Mouse (Mus musculus): ENCODE measurements around the gene Oxct2b. TPM values are rescaled to one million over a fixed set of nuclear protein-coding genes. Genes with fewer than 3 reads are reported as not detected.
A peak's percentile ranks its signal among the peaks of the same experiment; 100 is the strongest.

Gene Oxct2b
- total and polyA plus RNA-seq, 2 experiments from 2014 or later: not detected

DNA sequence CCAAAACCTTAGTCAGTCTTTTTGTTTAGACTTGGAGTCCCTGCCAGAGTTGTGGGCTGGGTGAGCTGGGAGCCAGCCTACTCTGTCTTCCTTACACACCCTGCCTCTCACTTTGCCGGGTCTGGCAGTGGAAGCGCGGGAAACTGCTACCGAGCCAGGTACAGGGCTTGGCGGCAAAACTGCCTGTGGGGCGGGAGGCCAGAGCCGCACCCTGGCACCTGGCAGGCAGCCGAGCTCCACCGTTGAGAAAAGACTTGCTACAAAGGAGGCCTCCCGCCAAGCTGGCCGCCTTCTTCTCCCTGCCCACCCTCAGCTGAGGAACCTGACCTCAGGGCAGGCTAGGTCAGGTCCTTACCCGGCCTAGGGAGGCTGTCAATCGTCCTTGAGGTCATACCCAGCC is 35.3 kb upstream of the Oxct2b start:
- DNase-seq (ENCODE audit: low spot score): no peak
- Histone ChIP-seq H3K27me3 (ENCODE audit: control insufficient read depth, insufficient read depth, low read length) (peaks cover 17% of the 10 kb centered on the region), H3K27ac (ENCODE audit: low read depth) (no peak overlapping the region), H3K4me1 (ENCODE audit: control insufficient read depth, insufficient read depth) (no peaks in the 10 kb centered on the region), H3K4me3 (ENCODE audit: low read depth, low read length) (no peak overlapping the region), H3K36me3 (replicated peaks; ENCODE audit: control insufficient read depth, insufficient read depth, low read length) (no peaks in the 10 kb centered on the region), H3K4me2 (ENCODE audit: low read depth, low read length) (no peak overlapping the region), H3K9ac (replicated peaks; ENCODE audit: low read depth, low read length) (no peak overlapping the region), H3K9me3 (replicated peaks; ENCODE audit: control insufficient read depth, low read length) (no peaks in the 10 kb centered on the region)
- TF ChIP-seq EP300 (IDR thresholded peaks at IDR 0.05; ENCODE audit: low read depth) (no peak), CTCF (IDR thresholded peaks at IDR 0.05; ENCODE audit: low read depth) (no peak)
- no peak for ATAC-seq (ENCODE audit: insufficient read depth, low read depth)
- 49% methylated on average over 13 of the region's 13 CpGs for WGBS

DNA sequence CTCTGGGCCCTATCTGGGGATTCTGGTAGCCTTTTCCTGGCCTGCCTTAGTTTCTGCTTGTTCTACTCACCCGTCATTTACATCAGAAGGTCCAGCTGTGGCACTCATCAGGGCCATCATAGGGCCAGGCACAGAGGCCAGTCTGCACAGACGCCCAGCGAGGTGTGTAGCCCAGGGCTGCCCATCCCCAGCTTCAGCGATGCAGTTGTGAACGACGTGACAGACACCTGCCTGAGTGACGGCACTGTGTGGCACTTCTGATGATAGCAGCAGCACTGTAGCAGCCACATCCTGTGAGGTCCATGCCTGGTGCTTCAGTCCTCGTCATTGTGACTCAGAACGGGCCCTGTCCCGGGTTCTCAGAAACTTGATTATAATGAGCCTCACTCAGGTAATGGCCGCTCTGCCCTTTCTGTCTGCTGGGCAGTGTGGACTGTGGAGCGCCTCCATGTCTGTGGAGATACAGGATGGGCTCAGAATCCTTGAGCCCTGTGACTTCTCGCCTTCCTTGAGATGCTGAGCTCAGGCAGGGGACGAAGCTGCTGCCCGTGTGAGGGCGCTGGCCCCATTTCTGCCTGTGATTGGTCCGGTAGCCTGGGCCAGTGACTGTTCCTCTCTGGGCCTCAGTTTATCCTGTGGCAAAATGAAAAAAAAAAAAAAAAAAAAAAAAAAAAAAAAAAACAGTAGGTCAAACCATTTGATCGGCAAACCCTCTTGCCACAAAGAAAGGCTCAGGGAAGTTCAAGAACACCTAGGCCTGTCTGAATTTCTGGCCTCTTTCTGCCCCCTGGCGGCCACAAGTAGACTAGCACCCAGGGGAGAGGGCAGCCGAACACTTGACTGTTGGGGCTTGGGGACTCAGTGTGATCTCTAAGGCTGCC is 33.5 kb upstream of the Oxct2b start:
- no peak overlapping the region for H3K27ac ChIP-seq (ENCODE audit: low read depth)
- TF ChIP-seq CTCF (IDR thresholded peaks at IDR 0.05; ENCODE audit: low read depth) (peak; percentile 89), EP300 (IDR thresholded peaks at IDR 0.05; ENCODE audit: low read depth) (no peak)
- no peak overlapping the region for H3K4me3 ChIP-seq (ENCODE audit: low read depth, low read length)
- 71% methylated on average over 20 of the region's 20 CpGs for WGBS
- no peak overlapping the region for H3K9ac ChIP-seq (replicated peaks; ENCODE audit: low read depth, low read length)
- H3K4me2 ChIP-seq (ENCODE audit: low read depth, low read length): no peak overlapping the region
- no peaks in the 10 kb centered on the region for H3K4me1 ChIP-seq (ENCODE audit: control insufficient read depth, insufficient read depth)
- H3K9me3 ChIP-seq (replicated peaks; ENCODE audit: control insufficient read depth, low read length): no peaks in the 10 kb centered on the region
- no peaks in the 10 kb centered on the region for H3K36me3 ChIP-seq (replicated peaks; ENCODE audit: control insufficient read depth, insufficient read depth, low read length)
- peak; percentile 46 for DNase-seq (ENCODE audit: low spot score)
- H3K27me3 ChIP-seq (ENCODE audit: control insufficient read depth, insufficient read depth, low read length): peaks cover 17% of the 10 kb centered on the region
- ATAC-seq (ENCODE audit: insufficient read depth, low read depth): peak; percentile 47; the same call in 1 of the 2 replicates

DNA sequence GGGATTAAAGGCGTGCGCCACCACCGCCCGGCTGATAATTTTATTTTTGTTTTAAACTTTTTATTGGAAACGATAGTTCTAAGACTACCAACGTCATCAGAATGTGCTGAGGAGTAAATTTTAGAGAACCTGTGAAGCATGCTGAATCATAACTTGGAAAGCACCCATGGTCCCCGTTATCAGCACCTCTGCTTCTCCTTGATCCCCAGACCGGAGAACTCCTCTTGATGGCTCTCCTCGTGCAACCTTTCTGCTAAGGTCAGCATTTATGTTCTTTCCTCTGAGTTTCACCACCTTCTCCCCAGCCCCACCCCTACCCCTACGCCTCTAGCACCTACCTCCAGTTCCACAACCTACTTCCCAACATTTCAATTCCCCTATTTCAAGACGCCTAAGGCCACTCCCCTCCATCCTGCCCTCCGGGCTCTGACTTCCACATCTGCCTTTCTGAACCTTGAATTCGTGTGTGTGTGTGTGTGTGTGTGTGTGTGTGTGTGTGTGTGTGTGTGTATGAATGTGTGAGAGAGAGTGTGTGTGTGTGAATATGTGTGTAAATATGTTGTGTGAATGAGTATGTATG is 32.7 kb upstream of the Oxct2b start:
- H3K9me3 ChIP-seq (replicated peaks; ENCODE audit: control insufficient read depth, low read length): no peaks in the 10 kb centered on the region
- ATAC-seq (ENCODE audit: insufficient read depth, low read depth): no peak
- TF ChIP-seq CTCF (IDR thresholded peaks at IDR 0.05; ENCODE audit: low read depth): no peak
- no peak for TF ChIP-seq EP300 (IDR thresholded peaks at IDR 0.05; ENCODE audit: low read depth)
- no peaks in the 10 kb centered on the region for H3K4me1 ChIP-seq (ENCODE audit: control insufficient read depth, insufficient read depth)
- H3K27me3 ChIP-seq (ENCODE audit: control insufficient read depth, insufficient read depth, low read length): peaks cover 17% of the 10 kb centered on the region
- H3K4me2 ChIP-seq (ENCODE audit: low read depth, low read length): no peak overlapping the region
- WGBS: 56% methylated on average over 13 of the region's 13 CpGs
- no peaks in the 10 kb centered on the region for H3K36me3 ChIP-seq (replicated peaks; ENCODE audit: control insufficient read depth, insufficient read depth, low read length)
- no peak overlapping the region for H3K9ac ChIP-seq (replicated peaks; ENCODE audit: low read depth, low read length)
- no peak for DNase-seq (ENCODE audit: low spot score)
- no peak overlapping the region for H3K27ac ChIP-seq (ENCODE audit: low read depth)
- no peak overlapping the region for H3K4me3 ChIP-seq (ENCODE audit: low read depth, low read length)

DNA sequence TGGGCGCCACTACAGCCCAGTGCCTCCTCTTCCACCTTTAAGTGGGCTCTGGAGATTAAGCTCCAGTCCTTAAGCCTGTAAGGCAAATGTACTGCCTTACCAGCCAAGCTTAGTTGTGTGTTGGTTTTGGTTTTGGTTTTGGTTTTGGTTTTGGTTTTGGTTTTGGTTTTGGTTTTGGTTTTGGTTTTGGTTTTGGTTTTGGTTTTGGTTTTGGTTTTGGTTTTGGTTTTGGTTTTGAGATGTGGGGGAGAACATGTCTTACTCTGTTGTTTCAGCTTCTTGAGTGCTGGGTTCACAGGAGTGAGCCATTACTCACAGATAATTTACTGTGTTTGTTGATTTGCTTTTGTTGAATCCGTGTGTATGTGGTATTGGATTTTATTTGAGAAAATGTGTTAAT is 30.8 kb upstream of the Oxct2b start:
- DNase-seq (ENCODE audit: low spot score): no peak

DNA sequence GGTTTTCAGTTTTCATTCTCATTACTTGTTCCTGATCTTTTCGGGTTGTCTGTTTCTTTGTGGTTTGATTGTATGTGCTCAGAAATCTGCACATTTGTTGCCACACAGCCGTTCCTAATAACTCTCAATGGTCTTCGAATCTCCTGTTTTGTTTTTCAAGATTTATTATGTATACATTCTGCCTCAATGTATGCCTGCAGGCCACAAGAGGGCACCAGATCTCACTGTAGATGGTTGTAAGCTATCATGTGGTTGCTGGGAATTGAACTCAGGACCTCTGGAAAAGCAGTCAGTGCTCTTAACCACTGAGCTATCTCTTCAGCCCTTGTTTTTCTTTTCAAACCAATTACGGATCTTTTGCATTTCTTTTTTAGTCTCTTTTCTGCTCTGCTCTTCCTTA is 29.7 kb upstream of the Oxct2b start:
- H3K27me3 ChIP-seq (ENCODE audit: control insufficient read depth, insufficient read depth, low read length): peaks cover 13% of the 10 kb centered on the region
- no peak overlapping the region for H3K4me3 ChIP-seq (ENCODE audit: low read depth, low read length)
- H3K4me2 ChIP-seq (ENCODE audit: low read depth, low read length): no peak overlapping the region
- DNase-seq (ENCODE audit: low spot score) (no peak), ATAC-seq (ENCODE audit: insufficient read depth, low read depth) (no peak)
- 85% methylated on average over 4 of the region's 4 CpGs for WGBS
- H3K4me1 ChIP-seq (ENCODE audit: control insufficient read depth, insufficient read depth): no peaks in the 10 kb centered on the region
- TF ChIP-seq CTCF (IDR thresholded peaks at IDR 0.05; ENCODE audit: low read depth) (no peak), EP300 (IDR thresholded peaks at IDR 0.05; ENCODE audit: low read depth) (no peak)
- no peak overlapping the region for H3K9ac ChIP-seq (replicated peaks; ENCODE audit: low read depth, low read length)
- H3K9me3 ChIP-seq (replicated peaks; ENCODE audit: control insufficient read depth, low read length): no peaks in the 10 kb centered on the region
- no peak overlapping the region for H3K27ac ChIP-seq (ENCODE audit: low read depth)
- no peaks in the 10 kb centered on the region for H3K36me3 ChIP-seq (replicated peaks; ENCODE audit: control insufficient read depth, insufficient read depth, low read length)

More for the DNA sequence above, 30.8 kb upstream of the Oxct2b start:
- ATAC-seq (ENCODE audit: insufficient read depth, low read depth): no peak
- Histone ChIP-seq H3K4me2 (ENCODE audit: low read depth, low read length) (no peak overlapping the region), H3K4me1 (ENCODE audit: control insufficient read depth, insufficient read depth) (no peaks in the 10 kb centered on the region), H3K9ac (replicated peaks; ENCODE audit: low read depth, low read length) (no peak overlapping the region), H3K4me3 (ENCODE audit: low read depth, low read length) (no peak overlapping the region), H3K27me3 (ENCODE audit: control insufficient read depth, insufficient read depth, low read length) (peaks cover 17% of the 10 kb centered on the region), H3K9me3 (replicated peaks; ENCODE audit: control insufficient read depth, low read length) (no peaks in the 10 kb centered on the region), H3K36me3 (replicated peaks; ENCODE audit: control insufficient read depth, insufficient read depth, low read length) (no peaks in the 10 kb centered on the region), H3K27ac (ENCODE audit: low read depth) (no peak overlapping the region)
- no peak for TF ChIP-seq EP300 (IDR thresholded peaks at IDR 0.05; ENCODE audit: low read depth)
- no peak for TF ChIP-seq CTCF (IDR thresholded peaks at IDR 0.05; ENCODE audit: low read depth)
- 70% methylated on average over 2 of the region's 2 CpGs for WGBS

All from heart, postnatal 0 days (tissue).